In genomic region chr1:166282597-166283210, GRCm38 (mm10) we compare ENCODE assay signal across 8 mouse cellular contexts. TPM values are rescaled to one million over a fixed set of nuclear protein-coding genes. Genes with fewer than 3 reads are reported as not detected.
DNase-seq lines count a peak whose midpoint lies in the region; ATAC-seq and TF ChIP-seq lines count a peak whose summit lies in the region.

No protein-coding gene starts in this region.

- peak overlapping the region; percentile 56 for H3K4me2 ChIP-seq in embryonic facial prominence, embryonic 13.5 days
- H3K4me2 ChIP-seq in hindbrain, postnatal 0 days (ENCODE audit: low read depth, low read length) = peak overlapping the region; percentile 51
- H3K4me2 ChIP-seq in midbrain, embryonic 15.5 days = peak overlapping the region; percentile 40
- peak overlapping the region; percentile 29 for H3K4me2 ChIP-seq in stomach, postnatal 0 days (replicated peaks; ENCODE audit: low read depth)

- peak; percentile 9 to 25 for DNase-seq in lung, adult 18-20 months
- no peak for DNase-seq in lung, postnatal 14 days
- peak; percentile 94 for DNase-seq in hindbrain, postnatal 0 days (ENCODE audit: low spot score)
- peak; percentile 81 to 91 for DNase-seq in left cerebral cortex, postnatal 10 days (ENCODE audit: extremely low spot score in 1 of 2, low spot score in 2 of 2)
- DNase-seq in stomach, postnatal 0 days (ENCODE audit: low spot score) = peak; percentile 53
- DNase-seq in B cell, adult 2 months = no peak

- intact Hi-C loops in left cerebral cortex, postnatal 10 days (cut with DNase I) = no loop called here

- H3K9ac ChIP-seq in embryonic facial prominence, embryonic 13.5 days = peak overlapping the region; percentile 27; the same call in 1 of the 2 replicates
- no peak overlapping the region for H3K9ac ChIP-seq in hindbrain, postnatal 0 days (replicated peaks; ENCODE audit: low read length)
- H3K9ac ChIP-seq in midbrain, embryonic 15.5 days = no peak overlapping the region; the same call in 1 of the 2 replicates
- no peak overlapping the region for H3K9ac ChIP-seq in stomach, postnatal 0 days (ENCODE audit: low read length)

- peaks cover 26% of the 10 kb centered on the region for H3K4me1 ChIP-seq in embryonic facial prominence, embryonic 13.5 days
- peaks cover 50% of the 10 kb centered on the region for H3K4me1 ChIP-seq in hindbrain, postnatal 0 days (ENCODE audit: insufficient read depth, low read length)
- H3K4me1 ChIP-seq in midbrain, embryonic 15.5 days = peaks cover 78% of the 10 kb centered on the region
- 0 out of 2 replicates have a peak, but pooled peaks cover 3% of the 10 kb centered on the region for H3K4me1 ChIP-seq in stomach, postnatal 0 days (replicated peaks; ENCODE audit: control insufficient read depth, insufficient read depth)

- no peaks in the 10 kb centered on the region for H3K36me3 ChIP-seq in embryonic facial prominence, embryonic 13.5 days
- no peaks in the 10 kb centered on the region for H3K36me3 ChIP-seq in hindbrain, postnatal 0 days (ENCODE audit: insufficient read depth, low read length)
- H3K36me3 ChIP-seq in midbrain, embryonic 15.5 days (replicated peaks) = no peaks in the 10 kb centered on the region
- H3K36me3 ChIP-seq in stomach, postnatal 0 days (ENCODE audit: control insufficient read depth, insufficient read depth, low read length) = no peaks in the 10 kb centered on the region

- H3K27me3 ChIP-seq in embryonic facial prominence, embryonic 13.5 days = no peaks in the 10 kb centered on the region
- H3K27me3 ChIP-seq in hindbrain, postnatal 0 days (ENCODE audit: insufficient read depth, low read length) = no peaks in the 10 kb centered on the region
- no peaks in the 10 kb centered on the region for H3K27me3 ChIP-seq in midbrain, embryonic 15.5 days (replicated peaks)
- no peaks in the 10 kb centered on the region for H3K27me3 ChIP-seq in stomach, postnatal 0 days (ENCODE audit: control insufficient read depth, insufficient read depth, low read length)

- no peaks in the 10 kb centered on the region for H3K9me3 ChIP-seq in embryonic facial prominence, embryonic 13.5 days
- no peaks in the 10 kb centered on the region for H3K9me3 ChIP-seq in hindbrain, postnatal 0 days (ENCODE audit: low read length)
- H3K9me3 ChIP-seq in midbrain, embryonic 15.5 days = no peaks in the 10 kb centered on the region
- H3K9me3 ChIP-seq in stomach, postnatal 0 days (ENCODE audit: control insufficient read depth, low read length) = no peaks in the 10 kb centered on the region

- peak; percentile 57; the same call in 1 of the 2 replicates for ATAC-seq in embryonic facial prominence, embryonic 13.5 days (ENCODE audit: insufficient number of reproducible peaks, insufficient read depth, low FRiP score, low TSS enrichment, low read depth)
- ATAC-seq in hindbrain, postnatal 0 days = peak; percentile 93
- ATAC-seq in midbrain, embryonic 15.5 days (replicated peaks) = peak; percentile 85
- peak; percentile 51; the same call in 1 of the 2 replicates for ATAC-seq in stomach, postnatal 0 days (ENCODE audit: low FRiP score, low TSS enrichment)

- peak overlapping the region; percentile 20 for H3K4me3 ChIP-seq in embryonic facial prominence, embryonic 13.5 days
- H3K4me3 ChIP-seq in hindbrain, postnatal 0 days (ENCODE audit: low read length) = peak overlapping the region; percentile 21; the same call in 1 of the 2 replicates
- H3K4me3 ChIP-seq in midbrain, embryonic 15.5 days = no peak overlapping the region
- peak overlapping the region; percentile 13; the same call in 1 of the 2 replicates for H3K4me3 ChIP-seq in stomach, postnatal 0 days (ENCODE audit: low read depth, low read length)

- no peak for TF ChIP-seq EP300 in stomach, postnatal 0 days (optimal IDR thresholded peaks at IDR 0.05)

- TF ChIP-seq CTCF in hindbrain, postnatal 0 days (IDR thresholded peaks at IDR 0.05; ENCODE audit: low read depth) = no peak
- TF ChIP-seq CTCF in stomach, postnatal 0 days (IDR thresholded peaks at IDR 0.05; ENCODE audit: low read depth) = no peak

- 5% methylated on average over 22 of the region's 22 CpGs for WGBS in embryonic facial prominence, embryonic 13.5 days
- WGBS in hindbrain, postnatal 0 days = 5% methylated on average over 22 of the region's 22 CpGs
- WGBS in midbrain, embryonic 15.5 days = 2% methylated on average over 22 of the region's 22 CpGs
- 12% methylated on average over 22 of the region's 22 CpGs for WGBS in stomach, postnatal 0 days

- H3K27ac ChIP-seq in embryonic facial prominence, embryonic 13.5 days = no peak overlapping the region
- peak overlapping the region; percentile 46 for H3K27ac ChIP-seq in hindbrain, postnatal 0 days
- peak overlapping the region; percentile 60 for H3K27ac ChIP-seq in midbrain, embryonic 15.5 days
- H3K27ac ChIP-seq in stomach, postnatal 0 days (replicated peaks) = no peak overlapping the region

RNA-seq across cellular contexts. Expression of gene Ildr2, which starts 28.8 kb away (rescaled TPM):
- polyA plus RNA-seq in embryonic facial prominence, embryonic 13.5 days (2015; fragmentation: Nextera tagmentation; extraction: Ambion mirVana) = 0.22 and 0.25 TPM in 2 replicates
- 23.0 and 25.8 TPM in 2 replicates for total RNA-seq in hindbrain, postnatal 0 days (2014; rRNA removed)
- 5.3 and 5.9 TPM in 2 replicates for polyA plus RNA-seq in hindbrain, postnatal 0 days (2015; fragmentation: Nextera tagmentation; extraction: Ambion mirVana)
- total RNA-seq in left cerebral cortex, postnatal 10 days (2021) = 100 to 1,000 TPM; 147 to 154 TPM
- 6.1 and 6.2 TPM in 2 replicates for polyA plus RNA-seq in midbrain, embryonic 15.5 days (2015; fragmentation: Nextera tagmentation; extraction: Ambion mirVana)
- polyA plus RNA-seq in stomach, postnatal 0 days (2015; fragmentation: Nextera tagmentation; extraction: Ambion mirVana) = 0.50 and 0.64 TPM in 2 replicates

RNA-seq across cellular contexts. Expression of gene Mael, which starts 44.2 kb away (rescaled TPM):
- not detected in 2 replicates for polyA plus RNA-seq in embryonic facial prominence, embryonic 13.5 days (2015; fragmentation: Nextera tagmentation; extraction: Ambion mirVana)
- total RNA-seq in hindbrain, postnatal 0 days (2014; rRNA removed) = not detected in 2 replicates
- polyA plus RNA-seq in hindbrain, postnatal 0 days (2015; fragmentation: Nextera tagmentation; extraction: Ambion mirVana) = 0.21 and 0.26 TPM in 2 replicates
- under 1 TPM in 1 of 2 experiments, not detected in 1; 0.43 TPM for total RNA-seq in left cerebral cortex, postnatal 10 days (2021)
- polyA plus RNA-seq in midbrain, embryonic 15.5 days (2015; fragmentation: Nextera tagmentation; extraction: Ambion mirVana) = 0.14 TPM in 1 of 2 replicates, not detected in the other
- not detected in 2 replicates for polyA plus RNA-seq in stomach, postnatal 0 days (2015; fragmentation: Nextera tagmentation; extraction: Ambion mirVana)

Comparison
In these comparisons a context has a peak if more than half of its experiments do, and no peak if none do; other contexts are left out.
1. DNase-seq: peak in lung, adult 18-20 months (2 of 2), hindbrain, postnatal 0 days (single experiment), left cerebral cortex, postnatal 10 days (2 of 2) and stomach, postnatal 0 days (single experiment); none in lung, postnatal 14 days (single experiment) and B cell, adult 2 months (0 of 2).
2. H3K27ac ChIP-seq: peak in hindbrain, postnatal 0 days (single experiment) and midbrain, embryonic 15.5 days (single experiment); none in embryonic facial prominence, embryonic 13.5 days (single experiment) and stomach, postnatal 0 days (single experiment).
3. Peak in every context shown above with its lines, with median percentiles within 50 percentile points of each other: ATAC-seq and H3K4me2 ChIP-seq.